ENCODE assay signal across 15 mouse cellular contexts in the genomic region with DNA sequence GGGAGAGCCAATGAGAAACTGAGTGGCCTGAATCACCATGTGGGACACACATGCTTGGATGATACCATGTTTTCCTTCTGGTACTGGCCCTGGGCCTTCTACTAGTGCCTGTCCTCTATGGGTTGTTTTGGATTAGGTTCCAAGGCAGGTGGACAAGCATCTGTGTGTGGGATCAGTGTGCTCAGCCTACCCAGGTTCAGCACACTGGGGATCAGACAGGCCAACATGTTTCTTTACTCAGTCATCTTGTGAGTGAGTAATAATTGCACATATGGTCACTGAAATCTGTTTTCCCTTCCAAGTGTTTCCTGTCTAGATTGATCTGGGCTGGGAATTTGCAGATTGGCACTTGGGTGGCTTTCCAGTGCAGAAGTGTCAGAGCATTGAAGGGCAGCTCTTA.
DNase-seq lines count a peak whose midpoint lies in the region; ATAC-seq and TF ChIP-seq lines count a peak whose summit lies in the region.
"Had no signal": no experiment of that assay in that cellular context is flagged by ENCODE, and none has a peak within 500 bp of the region (broad histone marks: within the 10 kb centered on the region; RNA-seq: fewer than 3 reads in every experiment).

No protein-coding gene starts in this region.

- TF ChIP-seq CTCF in layer of hippocampus, adult 2 months (conservative IDR thresholded peaks at IDR 0.05) = no peak

- no peak overlapping the region for H3K27ac ChIP-seq in embryonic facial prominence, embryonic 10.5 days (replicated peaks)
- H3K27ac ChIP-seq in layer of hippocampus, adult 2 months = peak overlapping the region; percentile 67
- H3K27ac ChIP-seq: hindbrain, embryonic 14.5 days; kidney, postnatal 0 days; limb, embryonic 12.5 days had no signal

- H3K4me1 ChIP-seq in embryonic facial prominence, embryonic 10.5 days = peaks cover 13% of the 10 kb centered on the region

- H3K4me3 ChIP-seq in embryonic facial prominence, embryonic 10.5 days = no peak overlapping the region
- no peak overlapping the region for H3K4me3 ChIP-seq in layer of hippocampus, adult 2 months
- H3K4me3 ChIP-seq: embryonic facial prominence, embryonic 13.5 days; limb, embryonic 12.5 days had no signal

- H3K9me3 ChIP-seq in embryonic facial prominence, embryonic 10.5 days = no peaks in the 10 kb centered on the region
- H3K9me3 ChIP-seq: embryonic facial prominence, embryonic 13.5 days; limb, embryonic 12.5 days had no signal

- peak; percentile 12 for DNase-seq in embryo, embryonic 11 days
- no peak for DNase-seq in embryo, embryonic 9.5 days (ENCODE audit: extremely low spot score)
- peak; percentile 14 for DNase-seq in embryonic facial prominence, embryonic 10.5 days (ENCODE audit: low spot score)
- peak; percentile 71 to 76 for DNase-seq in layer of hippocampus, adult 2 months (ENCODE audit: low spot score in 2 of 2)
- DNase-seq in kidney, postnatal 36 days = no peak
- no peak for DNase-seq in B cell, adult 2 months
- no peak for DNase-seq in heart, adult 9 months (ENCODE audit: low spot score in 2 of 2)
- DNase-seq: gastrocnemius, postnatal 14 days; lung, adult 2 months; thymus, adult 2 months had no signal

- no peaks in the 10 kb centered on the region for H3K36me3 ChIP-seq in embryonic facial prominence, embryonic 10.5 days (replicated peaks)
- H3K36me3 ChIP-seq: embryonic facial prominence, embryonic 13.5 days; limb, embryonic 12.5 days had no signal

- no peaks in the 10 kb centered on the region for H3K27me3 ChIP-seq in embryonic facial prominence, embryonic 10.5 days (replicated peaks; ENCODE audit: low read depth, poor library complexity, severe bottlenecking)
- H3K27me3 ChIP-seq: embryonic facial prominence, embryonic 13.5 days; limb, embryonic 12.5 days had no signal

- ATAC-seq in cerebellum, adult (ENCODE audit: insufficient number of reproducible peaks, low FRiP score, low TSS enrichment) = peak; percentile 74

Comparison
In these comparisons a context has a peak if more than half of its experiments do, and no peak if none do; other contexts are left out.
1. DNase-seq: peak in embryo, embryonic 11 days (single experiment), embryonic facial prominence, embryonic 10.5 days (single experiment) and layer of hippocampus, adult 2 months (2 of 2); none in embryo, embryonic 9.5 days (single experiment), kidney, postnatal 36 days (0 of 2), B cell, adult 2 months (0 of 2) and heart, adult 9 months (0 of 2).